ENCODE assay signal across 6 mouse cellular contexts in the genomic region with DNA sequence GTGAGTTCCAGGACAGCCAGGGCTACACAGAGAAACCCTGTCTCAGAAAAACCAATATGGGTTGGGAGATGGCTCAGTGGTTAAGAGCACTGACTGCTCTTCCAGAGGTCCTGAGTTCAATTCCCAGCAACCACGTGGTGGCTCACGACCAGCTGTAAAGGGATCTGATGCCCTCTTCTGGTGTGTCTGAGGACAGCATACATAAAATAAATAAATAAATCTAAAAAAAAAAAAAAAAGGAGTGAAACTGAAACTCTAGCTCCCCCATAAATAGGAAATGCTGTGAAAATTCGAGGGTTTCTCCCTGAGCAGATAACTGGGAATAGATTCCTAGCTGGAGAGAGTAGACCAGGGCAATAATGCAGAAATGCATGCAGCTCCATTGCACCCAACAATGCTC. TPM values are rescaled to one million over a fixed set of nuclear protein-coding genes. Genes with fewer than 3 reads are reported as not detected.
DNase-seq lines count a peak whose midpoint lies in the region; ATAC-seq and TF ChIP-seq lines count a peak whose summit lies in the region.
"Not testable (repeated sequence)": the region's sequence is repeated elsewhere in the genome, so short reads cannot be mapped to it uniquely, and the experiment has no call there.

No protein-coding gene starts in this region.

- TF ChIP-seq POLR2A in CH12.LX (IDR thresholded peaks at IDR 0.05; ENCODE audit: low read depth, low read length); MEL (IDR thresholded peaks at IDR 0.05; ENCODE audit: control insufficient read depth in 1 of 2, insufficient read depth in 1 of 2, low read depth in 1 of 2, low read length in 2 of 2, poor library complexity in 1 of 2): not testable (repeated sequence)

- H3K27me3 ChIP-seq in CH12.LX (replicated peaks); MEL (ENCODE audit: control insufficient read depth in 1 of 2, insufficient read depth in 2 of 2, low read length in 2 of 2); heart, embryonic 10.5 days (ENCODE audit: insufficient read depth, poor library complexity, severe bottlenecking); intestine, postnatal 0 days (replicated peaks; ENCODE audit: control insufficient read depth, insufficient read depth, low read length): not testable (repeated sequence)

- TF ChIP-seq CTCF in CH12.LX (conservative IDR thresholded peaks at IDR 0.05 in 1 of 2, IDR thresholded peaks at IDR 0.05 in 1 of 2; ENCODE audit: low read depth in 2 of 2, low read length in 2 of 2), result peak in 1 of 2 experiments; percentile 22; a peak in 2 of 4 replicates
- peak in 1 of 3 experiments; percentile 9; a peak in 1 of 6 replicates for TF ChIP-seq CTCF in MEL (IDR thresholded peaks at IDR 0.05 in 2 of 3, conservative IDR thresholded peaks at IDR 0.05 in 1 of 3; ENCODE audit: control insufficient read depth in 1 of 3, insufficient read depth in 1 of 3, low read depth in 2 of 3, low read length in 3 of 3, poor library complexity in 1 of 3, severe bottlenecking in 1 of 3)
- TF ChIP-seq CTCF in intestine, postnatal 0 days (IDR thresholded peaks at IDR 0.05; ENCODE audit: low read depth), result 0 out of 2 replicates have a peak, but pooled peaks have one; percentile 9
- TF ChIP-seq CTCF in layer of hippocampus, adult 2 months (conservative IDR thresholded peaks at IDR 0.05), result peak; percentile 28

- TF ChIP-seq EP300 in CH12.LX (IDR thresholded peaks at IDR 0.05; ENCODE audit: low read length); MEL (IDR thresholded peaks at IDR 0.05; ENCODE audit: low read depth in 1 of 2, low read length in 2 of 2): not testable (repeated sequence)

- DNase-seq in CH12.LX (ENCODE audit: extremely low read depth); ES-E14 (ENCODE audit: low read depth, low spot score); MEL (ENCODE audit: low read depth, low spot score); layer of hippocampus, adult 2 months (ENCODE audit: low spot score in 2 of 2): not testable (repeated sequence)
- peak; percentile 30 for DNase-seq in heart, embryonic 10.5 days (ENCODE audit: low spot score)

- not testable (repeated sequence) for H3K4me3 ChIP-seq in CH12.LX (replicated peaks in 1 of 3; ENCODE audit: low read depth in 2 of 3, low read length in 2 of 3, poor library complexity in 1 of 3); ES-E14 (ENCODE audit: insufficient read depth in 1 of 2, low read depth in 1 of 2, low read length in 2 of 2, poor library complexity in 1 of 2, severe bottlenecking in 1 of 2); MEL (ENCODE audit: control insufficient read depth in 1 of 2, insufficient read depth in 1 of 2, low read depth in 2 of 2, low read length in 2 of 2); heart, embryonic 10.5 days; intestine, postnatal 0 days (ENCODE audit: low read depth, low read length); layer of hippocampus, adult 2 months

- not testable (repeated sequence) for ATAC-seq in intestine, postnatal 0 days

- not testable (repeated sequence) for H3K27ac ChIP-seq in CH12.LX (ENCODE audit: insufficient read depth, low read depth); ES-E14 (ENCODE audit: insufficient read depth, low read depth, low read length, poor library complexity, severe bottlenecking); MEL (ENCODE audit: control insufficient read depth, low read depth, low read length); heart, embryonic 10.5 days; intestine, postnatal 0 days (ENCODE audit: low read depth, low read length); layer of hippocampus, adult 2 months

- not testable (repeated sequence) for H3K9ac ChIP-seq in CH12.LX (ENCODE audit: insufficient read depth, low read depth); ES-E14 (ENCODE audit: insufficient read depth, low read depth, low read length, poor library complexity, severe bottlenecking); MEL (ENCODE audit: control insufficient read depth, low read depth, low read length, poor library complexity, severe bottlenecking); intestine, postnatal 0 days (ENCODE audit: low read depth, low read length)

- H3K36me3 ChIP-seq in CH12.LX (replicated peaks in 1 of 2; ENCODE audit: control insufficient read depth in 1 of 2, insufficient read depth in 1 of 2, low read length in 1 of 2); ES-E14 (ENCODE audit: control insufficient read depth, insufficient read depth, low read length, poor library complexity, severe bottlenecking); heart, embryonic 10.5 days; intestine, postnatal 0 days (ENCODE audit: control insufficient read depth, insufficient read depth): not testable (repeated sequence)
- H3K36me3 ChIP-seq in MEL (ENCODE audit: control insufficient read depth in 1 of 2, insufficient read depth in 2 of 2, low read length in 2 of 2), result peaks cover 0 to 13% of the 10 kb centered on the region in 2 experiments; a peak in 2 of 4 replicates

- 58% methylated on average over 3 of the region's 3 CpGs for WGBS in heart, embryonic 10.5 days
- whole genome bisulfite sequencing in intestine, postnatal 0 days, result 63% methylated on average over 3 of the region's 3 CpGs

- not testable (repeated sequence) for TF ChIP-seq RAD21 in CH12.LX (IDR thresholded peaks at IDR 0.05; ENCODE audit: low read depth, low read length); MEL (IDR thresholded peaks at IDR 0.05; ENCODE audit: low read depth, low read length)

- H3K79me2 ChIP-seq in CH12.LX (replicated peaks; ENCODE audit: control insufficient read depth, extremely low read depth, insufficient read depth, poor library complexity, severe bottlenecking), result not testable (repeated sequence)
- peaks cover 18% of the 10 kb centered on the region for H3K79me2 ChIP-seq in MEL (ENCODE audit: control insufficient read depth, insufficient read depth, low read length, poor library complexity)

- dilution Hi-C loops in CH12.LX (cut with MboI; ENCODE audit: extremely low pct_ligation_motif_present, extremely low pct_unique_long_range_greater_than_20kb, low sequenced_read_pairs), result not testable (repeated sequence)

- in situ Hi-C loops in CH12.LX (cut with MboI; ENCODE audit: low pct_ligation_motif_present, low pct_unique_long_range_greater_than_20kb, low sequenced_read_pairs), result loop anchor here (10.0 kb wide), 1 partner anchor 296 kb away; no protein-coding TSS in a partner anchor
- in situ Hi-C loops in ES-E14 (cut with MboI; ENCODE audit: low sequenced_read_pairs in 2 of 2, unreplicated experiment in 2 of 2), result not testable (repeated sequence)

- not testable (repeated sequence) for H3K4me2 ChIP-seq in CH12.LX (ENCODE audit: insufficient read depth, low read depth, poor library complexity, severe bottlenecking); intestine, postnatal 0 days (replicated peaks; ENCODE audit: low read depth)

- H3K9me3 ChIP-seq in CH12.LX (replicated peaks; ENCODE audit: low read length); ES-E14 (ENCODE audit: control insufficient read depth, insufficient read depth, low read depth, low read length); MEL (replicated peaks; ENCODE audit: insufficient read depth, low read length); heart, embryonic 10.5 days; intestine, postnatal 0 days (ENCODE audit: control insufficient read depth): not testable (repeated sequence)

- H3K4me1 ChIP-seq in CH12.LX (ENCODE audit: control insufficient read depth in 1 of 2, insufficient read depth in 2 of 2) (peaks cover 4 to 36% of the 10 kb centered on the region in 2 experiments), MEL (ENCODE audit: control insufficient read depth in 1 of 2, insufficient read depth in 2 of 2, low read length in 2 of 2) (peaks cover 0 to 10% of the 10 kb centered on the region in 2 experiments; a peak in 2 of 4 replicates)
- H3K4me1 ChIP-seq in ES-E14 (ENCODE audit: control insufficient read depth in 2 of 2, insufficient read depth in 2 of 2, low read length in 2 of 2, poor library complexity in 1 of 2); intestine, postnatal 0 days (replicated peaks; ENCODE audit: control insufficient read depth, insufficient read depth, low read length): not testable (repeated sequence)
- peaks cover 11% of the 10 kb centered on the region for H3K4me1 ChIP-seq in heart, embryonic 10.5 days

TF ChIP-seq in MEL, 35 proteins besides CTCF, POLR2A, EP300 and RAD21:
- peak; percentile 75 for TF ChIP-seq ZNF384 (IDR thresholded peaks at IDR 0.05; ENCODE audit: low read depth, low read length)

RNA-seq across cellular contexts. Expression of gene Rab21, which starts 3.0 kb away (rescaled TPM):
- total RNA-seq in CH12.LX (2012; rRNA removed), result 45.0 and 55.6 TPM in 2 replicates
- 57.4 and 57.9 TPM in 2 replicates for total RNA-seq in CH12.LX (2014; rRNA removed)
- polyA plus RNA-seq in CH12.LX (2012; ENCODE audit: insufficient read length, low read depth), result 52.8 and 58.4 TPM in 2 replicates
- 15.8 and 17.1 TPM in 2 replicates for total RNA-seq in ES-E14 (2012; rRNA removed)
- total RNA-seq in MEL (2012; rRNA removed), result 12.9 and 15.5 TPM in 2 replicates
- polyA plus RNA-seq in MEL (2012; ENCODE audit: insufficient read depth in 1 of 2, insufficient read length in 2 of 2, low read depth in 1 of 2, low replicate concordance in 2 of 2, missing spikeins in 1 of 2), result 10 to 100 TPM; 20.9 to 31.5 TPM
- 3.4 and 3.6 TPM in 2 replicates for polyA plus RNA-seq in heart, embryonic 10.5 days (2016; fragmentation: Nextera tagmentation; extraction: Ambion mirVana)
- 14.7 and 15.9 TPM in 2 replicates for polyA plus RNA-seq in intestine, postnatal 0 days (2015; fragmentation: Nextera tagmentation; extraction: Ambion mirVana)
- 10 to 100 TPM; 55.2 to 57.2 TPM for total RNA-seq in layer of hippocampus, adult 2 months (2021)

RNA-seq across cellular contexts. Expression of gene Tmem19, which starts 43.9 kb away (rescaled TPM):
- total RNA-seq in CH12.LX (2012; rRNA removed), result 20.9 and 25.7 TPM in 2 replicates
- 26.0 and 34.3 TPM in 2 replicates for total RNA-seq in CH12.LX (2014; rRNA removed)
- 22.9 and 29.3 TPM in 2 replicates for polyA plus RNA-seq in CH12.LX (2012; ENCODE audit: insufficient read length, low read depth)
- total RNA-seq in ES-E14 (2012; rRNA removed), result 30.9 and 43.2 TPM in 2 replicates
- 10.7 and 12.1 TPM in 2 replicates for total RNA-seq in MEL (2012; rRNA removed)
- polyA plus RNA-seq in MEL (2012; ENCODE audit: insufficient read depth in 1 of 2, insufficient read length in 2 of 2, low read depth in 1 of 2, low replicate concordance in 2 of 2, missing spikeins in 1 of 2), result 10 to 100 TPM in 1 of 2 experiments, not detected in 1; 16.6 TPM
- polyA plus RNA-seq in heart, embryonic 10.5 days (2016; fragmentation: Nextera tagmentation; extraction: Ambion mirVana), result 24.1 and 25.9 TPM in 2 replicates
- polyA plus RNA-seq in intestine, postnatal 0 days (2015; fragmentation: Nextera tagmentation; extraction: Ambion mirVana), result 47.4 and 50.7 TPM in 2 replicates
- 10 to 100 TPM; 42.0 to 42.7 TPM for total RNA-seq in layer of hippocampus, adult 2 months (2021)
